Mouse (Mus musculus) cortical plate, adult 2 months (tissue): ENCODE data around the gene Vasn.

Source experiments
- CTCF ChIP-seq: fragments of 200-500 bp; IDR thresholded peaks from 2 replicates; pipeline ENCODE4 v1.5.1; 2011; ENCODE audit warnings: mild to moderate bottlenecking, control low read depth, low read length; ENCODE audit not compliant: insufficient read depth; ENCODE audit errors: extremely low read depth
- POLR2A ChIP-seq: fragments of 200-500 bp; IDR thresholded peaks from 2 replicates; pipeline ENCODE4 v1.6.1; 2011; ENCODE audit warnings: mild to moderate bottlenecking, low read length, control low read depth; ENCODE audit not compliant: insufficient read depth; ENCODE audit errors: extremely low read depth

- TF ChIP-seq CTCF (no peak), POLR2A (no peak)
Observed at GRCm38 (mm10) chr16:4596836-4597235, 42.9 kb upstream of the Vasn start.
